Mouse (Mus musculus): ENCODE data around the gene Sh3bp5. TPM values are rescaled to one million over a fixed set of nuclear protein-coding genes. Genes with fewer than 3 reads are reported as not detected.

Gene Sh3bp5
- total RNA-seq, 1 experiment from 2014 or later: 112 TPM

- no peak for DNase-seq
Observed at GRCm38 (mm10) chr14:31433851-31434360, 2.0 kb downstream of the Sh3bp5 start.

DNA sequence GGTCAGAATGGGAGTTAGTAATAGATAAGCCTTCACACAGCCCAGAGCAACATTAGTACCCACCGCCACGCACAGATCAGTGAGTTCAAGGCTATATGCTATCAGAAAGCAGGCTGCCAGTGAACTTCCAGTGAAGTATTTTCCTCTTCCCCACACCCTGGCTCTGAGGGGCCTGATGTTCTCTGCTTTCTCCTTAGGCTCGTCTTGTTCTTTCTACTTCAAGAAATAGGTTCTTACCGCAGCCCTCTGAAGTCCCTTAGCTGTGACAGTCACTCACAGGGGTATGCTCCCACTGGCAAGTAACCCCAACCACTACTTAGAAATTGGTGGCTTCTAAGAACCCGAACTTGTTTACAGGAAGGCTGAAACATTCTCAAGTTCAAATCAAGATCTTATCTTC is 2.8 kb downstream of the Sh3bp5 start:
- no peak for DNase-seq

- DNase-seq: no peak
Observed at GRCm38 (mm10) chr14:31432424-31432823, 3.5 kb downstream of the Sh3bp5 start.

DNA sequence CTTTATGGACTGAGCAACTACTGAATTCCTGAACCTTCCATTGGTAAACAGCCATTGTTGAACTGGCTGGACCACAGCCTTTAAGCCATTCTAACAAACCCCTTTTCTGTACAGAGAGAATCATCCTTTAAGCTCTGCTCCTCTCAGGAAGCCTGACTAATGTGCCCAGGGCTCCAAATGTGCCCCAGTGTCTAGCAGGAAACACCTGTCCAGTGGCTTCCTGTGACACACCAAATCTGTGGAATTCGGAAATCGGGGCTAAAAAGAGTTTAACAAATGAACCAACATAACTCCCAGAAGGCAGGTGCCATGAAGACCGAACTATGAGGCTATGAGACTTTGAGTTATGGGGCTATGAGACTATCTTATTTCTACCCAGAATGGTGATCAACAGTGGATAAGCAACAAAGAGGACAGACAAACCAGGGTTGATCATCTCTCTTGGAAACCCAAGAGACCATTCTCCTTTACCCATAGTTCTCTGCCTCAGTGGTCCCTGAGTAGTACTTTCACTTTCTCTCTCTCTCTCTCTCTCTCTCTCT is 4.0 kb downstream of the Sh3bp5 start:
- DNase-seq: no peak

DNA sequence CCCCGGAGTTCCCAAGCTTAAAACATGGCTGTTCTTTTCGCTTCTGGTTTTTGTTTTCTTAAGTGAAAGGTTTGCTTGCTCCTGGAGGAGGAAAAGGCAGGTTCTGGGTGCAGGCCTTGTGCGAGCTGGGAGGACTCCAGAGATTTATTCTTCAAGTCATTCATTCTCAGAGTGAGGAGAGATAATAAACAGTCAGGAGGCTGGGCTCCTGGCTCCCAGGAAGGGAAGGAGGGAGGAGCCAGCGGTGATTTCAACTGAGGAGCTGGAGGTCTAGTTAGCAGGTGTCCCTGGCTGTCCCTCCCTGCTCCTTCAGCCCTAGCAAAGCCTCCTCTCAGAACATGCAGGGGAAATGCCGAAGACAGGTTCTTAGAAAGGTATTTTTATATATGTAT is 6.9 kb downstream of the Sh3bp5 start:
- no peak for DNase-seq

- peak; percentile 89 for DNase-seq
Observed at GRCm38 (mm10) chr14:31428211-31429003, 7.5 kb downstream of the Sh3bp5 start.

DNA sequence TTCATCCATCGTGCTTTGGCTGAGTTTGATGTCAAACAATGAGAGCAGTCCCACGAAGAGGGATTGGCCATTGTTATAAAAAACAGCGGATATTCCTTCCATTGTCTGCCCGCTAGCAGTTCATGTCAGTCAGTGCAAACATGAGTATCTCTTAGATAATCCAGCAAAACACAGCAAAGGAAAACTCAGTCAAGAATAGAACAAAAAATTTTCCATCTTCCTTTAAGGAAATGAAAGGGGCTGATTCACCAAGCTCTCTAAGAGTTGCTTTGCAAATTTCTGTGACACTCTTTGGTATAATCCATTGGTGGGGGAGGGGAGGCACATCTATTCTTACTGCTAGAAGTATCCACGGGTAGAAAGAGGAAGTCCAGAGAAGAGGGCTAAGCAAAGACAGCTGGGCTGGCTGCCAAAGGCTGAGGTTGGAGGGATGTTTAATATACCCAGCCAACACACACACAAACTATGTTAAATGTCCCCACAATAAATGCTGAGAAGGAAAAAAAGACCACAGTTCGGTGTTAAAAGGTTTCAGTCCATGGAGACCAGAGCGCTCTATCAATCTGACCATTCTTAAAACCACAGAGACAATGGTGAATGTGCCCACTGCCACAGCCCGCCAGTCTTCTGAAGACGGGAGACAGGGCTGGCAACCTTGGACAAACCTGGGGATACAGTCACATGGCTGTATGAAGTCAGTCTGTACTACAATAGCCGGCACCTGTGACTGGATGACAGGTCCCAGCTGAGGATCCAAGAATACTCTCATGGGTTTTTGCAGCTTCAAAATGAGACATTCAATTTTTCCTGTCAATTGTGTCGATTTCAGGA is 12.7 kb downstream of the Sh3bp5 start:
- DNase-seq: peak; percentile 61

DNA sequence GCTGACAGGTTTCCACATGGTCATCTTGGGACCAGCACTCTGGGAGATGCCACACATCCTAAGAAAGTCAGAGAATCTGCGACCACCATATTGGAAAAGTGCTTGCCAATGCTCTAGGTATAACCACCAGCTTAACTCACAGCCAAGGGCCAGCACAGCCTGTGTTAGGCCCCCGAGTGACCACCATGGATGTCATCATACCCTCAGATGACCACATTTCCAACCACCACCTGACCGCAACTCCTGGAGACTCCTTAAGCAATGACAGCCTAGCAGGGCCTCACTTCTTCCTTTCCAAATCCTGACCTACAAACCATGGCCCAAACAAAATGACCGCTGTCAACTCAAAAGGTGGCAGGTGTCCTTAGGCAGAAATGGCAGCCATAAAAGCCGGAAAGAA is 13.5 kb downstream of the Sh3bp5 start:
- no peak for DNase-seq

DNA sequence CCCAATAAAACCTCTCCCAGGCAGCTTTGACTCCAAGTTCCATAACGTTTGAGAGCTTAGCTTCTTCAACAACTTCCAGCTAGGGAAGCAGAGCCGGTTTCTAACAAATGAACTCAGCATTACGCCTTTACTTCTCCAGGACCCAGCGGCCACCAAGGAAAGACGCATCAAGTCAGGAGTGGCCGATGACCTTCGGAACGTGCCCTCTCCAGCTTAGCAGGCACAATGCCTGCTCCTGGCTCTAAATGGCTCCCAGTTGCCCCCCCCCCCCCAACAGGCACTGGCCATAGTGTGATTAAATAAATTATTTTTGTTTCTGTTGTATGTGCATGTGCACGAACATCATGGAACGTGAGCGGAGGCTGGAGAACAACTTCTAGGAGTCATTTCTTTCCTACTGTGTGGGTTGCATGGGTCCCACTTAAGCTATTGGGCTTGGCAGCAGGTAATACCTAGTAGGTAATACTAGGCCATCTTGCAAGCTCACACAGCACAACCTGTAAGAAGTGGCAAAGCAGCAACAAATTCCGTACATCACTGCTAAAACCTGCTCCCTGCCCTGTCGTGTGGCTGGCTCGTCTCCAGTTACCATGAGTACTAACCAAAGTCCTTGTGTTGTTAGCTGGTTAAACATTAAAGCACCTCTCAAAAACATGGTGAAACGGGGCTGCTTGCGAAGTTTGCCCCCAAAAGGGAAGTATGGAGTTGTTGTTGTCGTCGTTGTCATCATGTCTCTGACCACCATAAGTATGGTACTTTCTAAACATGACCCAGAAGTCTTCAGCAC is 14.2 kb downstream of the Sh3bp5 start:
- no peak for DNase-seq

DNA sequence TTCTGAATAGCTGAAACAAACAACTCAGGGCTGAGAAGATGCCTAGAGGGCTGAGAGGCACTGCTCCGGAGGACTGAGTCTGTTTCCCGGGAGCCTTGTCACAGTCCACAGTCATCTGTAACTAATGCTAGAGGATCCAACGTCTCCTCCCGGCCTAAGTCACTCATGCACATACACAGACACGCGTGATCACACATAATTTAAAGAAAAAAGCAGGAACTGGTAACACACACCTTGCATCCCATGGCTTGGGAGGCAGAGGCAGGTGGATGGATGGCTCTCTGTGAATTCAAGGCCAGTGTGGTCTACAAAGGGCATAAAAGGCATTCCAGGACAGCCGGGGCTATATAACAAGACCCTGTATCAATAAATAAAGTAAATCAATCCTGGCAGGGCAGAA is 14.9 kb downstream of the Sh3bp5 start:
- DNase-seq: no peak

GRCm38 (mm10) chr14:31420562-31420961 is 15.3 kb downstream of the Sh3bp5 start:
- DNase-seq: no peak

DNA sequence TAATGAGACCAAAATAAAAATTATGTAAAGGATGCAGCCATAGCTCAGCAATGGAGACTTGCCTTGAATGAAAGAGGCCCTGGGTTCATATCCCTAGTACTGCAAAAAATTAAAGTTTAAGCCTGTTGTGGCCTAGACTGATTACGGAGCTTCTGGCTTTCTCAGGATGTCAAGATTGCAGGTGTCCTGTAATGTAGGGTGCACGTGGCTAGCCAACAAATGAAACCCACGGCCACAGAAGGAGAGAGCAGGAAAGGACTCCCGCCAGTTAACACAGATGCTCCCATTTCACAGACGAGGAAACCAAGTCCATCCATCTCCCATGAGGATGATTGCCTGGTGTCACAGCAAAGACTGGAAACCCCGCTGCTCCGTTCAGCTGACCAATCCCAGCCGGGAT is 15.7 kb downstream of the Sh3bp5 start:
- DNase-seq: no peak

GRCm38 (mm10) chr14:31419279-31419678 is 16.6 kb downstream of the Sh3bp5 start:
- DNase-seq: no peak

DNA sequence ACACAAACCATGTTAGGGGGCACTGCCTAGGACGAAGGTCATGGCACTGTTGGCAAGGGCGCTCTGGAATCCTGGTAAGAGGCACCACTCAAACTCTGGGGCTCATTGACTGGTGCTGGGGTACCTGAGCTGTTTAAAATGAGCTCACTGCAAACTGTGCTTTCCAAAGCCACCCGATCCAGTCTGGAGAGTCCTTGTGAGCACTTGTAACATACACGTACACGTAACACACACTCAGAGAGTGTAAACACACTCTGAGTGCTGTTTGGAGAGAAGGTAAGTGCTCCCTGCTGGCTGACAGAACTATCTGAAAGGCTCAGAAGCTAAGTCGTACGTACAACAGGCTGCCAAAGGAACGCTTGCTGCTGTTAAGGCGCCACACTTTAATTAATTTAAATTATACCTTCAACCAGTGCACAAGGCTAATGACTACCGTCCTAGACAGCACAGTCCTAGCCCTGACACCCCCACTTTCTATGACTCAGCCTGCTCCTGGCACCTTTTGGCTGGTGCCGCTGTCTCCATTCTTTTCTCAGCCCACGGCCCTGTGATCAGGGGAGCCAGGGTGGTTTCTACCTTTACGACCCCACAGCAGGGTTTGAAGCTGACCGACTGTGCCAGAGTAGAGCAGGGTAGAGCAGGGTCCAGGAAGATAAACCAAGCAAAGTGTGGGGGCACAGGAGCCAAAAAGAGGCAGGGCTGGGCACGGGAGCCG is 18.9 kb downstream of the Sh3bp5 start:
- DNase-seq: no peak

GRCm38 (mm10) chr14:31416411-31416810 is 19.5 kb downstream of the Sh3bp5 start:
- DNase-seq: no peak

DNA sequence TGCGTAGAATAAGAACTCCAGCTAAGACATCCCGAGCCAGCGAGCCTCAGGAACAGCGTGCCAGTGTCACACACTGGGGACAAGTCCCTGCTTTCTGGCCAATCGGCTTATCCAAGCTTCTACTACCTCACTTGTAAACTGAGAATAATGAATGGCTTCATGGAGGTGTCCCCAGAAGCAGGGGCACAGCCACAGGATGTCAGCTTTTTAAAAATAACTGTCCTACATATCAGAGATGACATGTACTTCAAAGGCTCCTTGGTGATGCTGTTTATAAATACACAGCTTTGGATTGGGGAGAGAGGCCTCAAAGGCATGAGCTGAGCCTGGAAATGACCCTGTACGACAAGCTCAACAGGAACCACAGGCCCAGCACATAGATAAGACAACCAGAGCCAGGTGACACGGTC is 20.9 kb downstream of the Sh3bp5 start:
- DNase-seq: no peak

GRCm38 (mm10) chr14:31414235-31414966 is 21.5 kb downstream of the Sh3bp5 start:
- no peak for DNase-seq

- no peak for DNase-seq
Observed at GRCm38 (mm10) chr14:31413475-31414086, 22.3 kb downstream of the Sh3bp5 start.

DNA sequence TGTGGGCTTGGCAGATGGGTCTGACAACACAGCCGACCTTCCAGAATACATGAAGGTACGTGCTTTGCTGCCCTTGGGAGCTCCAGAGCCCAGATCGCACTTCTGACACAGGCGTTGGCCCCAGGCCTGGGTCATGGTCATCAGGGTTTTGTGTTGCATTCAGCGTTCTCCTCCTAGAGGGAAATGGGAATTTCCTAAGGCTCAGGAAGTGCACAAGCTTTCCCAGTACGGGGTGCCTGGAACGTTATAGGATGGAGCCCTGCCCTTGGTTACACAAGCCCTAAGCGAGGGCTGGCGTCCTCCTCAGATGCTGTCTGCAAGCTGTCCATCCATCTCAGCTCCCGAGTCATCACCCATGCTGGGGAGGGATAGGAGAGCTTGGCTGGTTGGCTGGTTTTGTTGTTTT is 23.2 kb downstream of the Sh3bp5 start:
- DNase-seq: peak; percentile 40

DNA sequence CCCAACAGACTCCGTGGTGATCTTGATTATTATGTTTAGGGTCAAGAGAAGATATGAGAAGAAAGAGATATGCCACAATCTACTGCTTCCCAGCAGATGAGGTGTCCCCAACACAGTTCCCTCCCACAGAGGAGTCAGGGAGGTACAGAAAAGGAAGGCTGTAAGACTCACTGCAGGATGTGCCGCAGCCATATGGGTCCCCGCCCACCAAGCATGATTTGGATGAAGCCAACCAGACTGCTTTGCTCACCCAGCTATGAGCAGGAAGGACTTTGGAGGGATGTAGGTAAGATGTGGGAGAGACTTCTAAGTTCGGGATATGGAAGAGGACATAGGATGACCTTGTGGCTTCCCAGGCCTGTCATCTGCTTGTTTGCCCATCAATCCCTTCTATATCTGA is 25.1 kb downstream of the Sh3bp5 start:
- DNase-seq: no peak

All from adrenal gland, postnatal 25 days (tissue).